Mouse (Mus musculus) cerebellum, adult 2 months (tissue): ENCODE measurements around the gene Gm16503.
"Not testable (repeated sequence)": the region's sequence is repeated elsewhere in the genome, so short reads cannot be mapped to it uniquely, and the experiment has no call there.

Experiments used
- CTCF ChIP-seq: fragments of 200-500 bp; IDR thresholded peaks from 2 replicates; pipeline ENCODE4 v1.5.1; 2011; ENCODE audit warnings: low read depth, mild to moderate bottlenecking, control low read depth, low read length, moderate library complexity, borderline replicate concordance; ENCODE audit not compliant: insufficient read depth
- POLR2A ChIP-seq: fragments of 200-500 bp; IDR thresholded peaks from 2 replicates; pipeline ENCODE4 v1.6.1; 2011; ENCODE audit warnings: low read length, control low read depth, borderline replicate concordance; ENCODE audit not compliant: insufficient read depth

DNA sequence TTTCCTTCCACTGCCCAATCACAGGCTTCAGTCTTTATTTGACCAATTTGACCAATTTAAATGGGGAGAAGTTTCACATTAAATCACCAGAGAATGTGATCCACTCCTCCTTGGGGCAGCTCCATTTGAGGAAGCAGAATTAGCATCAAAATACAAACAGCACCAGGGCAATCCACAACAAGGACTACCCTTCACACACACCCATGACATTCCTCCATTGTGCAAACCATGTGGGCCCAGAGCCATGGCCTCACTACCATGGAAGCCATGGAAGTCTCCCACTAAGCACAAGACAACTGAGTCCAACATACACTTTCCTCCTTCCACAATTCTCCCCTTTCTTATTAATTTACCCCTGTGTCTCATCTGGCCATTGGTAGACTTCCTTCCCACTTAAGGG, 4.1 kb upstream of the Gm16503 start:
- not testable (repeated sequence) for TF ChIP-seq POLR2A, CTCF
